Mouse (Mus musculus): ENCODE data around the gene Vmn1r55. TPM values are rescaled to one million over a fixed set of nuclear protein-coding genes. Genes with fewer than 3 reads are reported as not detected.
"Not testable (repeated sequence)": the region's sequence is repeated elsewhere in the genome, so short reads cannot be mapped to it uniquely, and the experiment has no call there.

The Vmn1r55 gene
- total RNA-seq, 2 experiments from 2014 or later: not detected

- intact Hi-C loops (cut with DNase I): loop anchor here (10.0 kb wide), 1 partner anchor 1389 kb away; the partner anchor contains the start of genes Mboat7 and Tsen34
Observed at GRCm38 (mm10) chr7:5083325-5084105, 66.0 kb downstream of the Vmn1r55 start.

GRCm38 (mm10) chr7:5081939-5082338, 67.5 kb downstream of the Vmn1r55 start:
- DNase-seq: no peak
- intact Hi-C loops (cut with DNase I): loop anchor here (10.0 kb wide), 1 partner anchor 1387 kb away; the partner anchor contains the start of genes Mboat7 and Tsen34

More at GRCm38 (mm10) chr7:5083325-5084105, 66.0 kb downstream of the Vmn1r55 start:
- no peak for DNase-seq

- intact Hi-C loops (cut with DNase I): loop anchor here (10.0 kb wide), 1 partner anchor 1386 kb away; the partner anchor contains the start of genes Mboat7 and Tsen34
- no peak for DNase-seq
Observed at GRCm38 (mm10) chr7:5081241-5081640, 68.2 kb downstream of the Vmn1r55 start.

- intact Hi-C loops (cut with DNase I): loop anchor here (10.0 kb wide), 1 partner anchor 1386 kb away; the partner anchor contains the start of genes Mboat7 and Tsen34
Observed at GRCm38 (mm10) chr7:5080815-5081214, 68.7 kb downstream of the Vmn1r55 start.

GRCm38 (mm10) chr7:5080010-5080751, 69.3 kb downstream of the Vmn1r55 start, which contains the start of gene Epn1:
Epn1 (plus strand) TSS chr7:5080235.
- intact Hi-C loops (cut with DNase I): loop anchor here (10.0 kb wide), 1 partner anchor 1385 kb away; the partner anchor contains the start of genes Mboat7 and Tsen34
- peak; percentile 92 to 97 for DNase-seq

More at GRCm38 (mm10) chr7:5080815-5081214, 68.7 kb downstream of the Vmn1r55 start:
- DNase-seq: no peak

GRCm38 (mm10) chr7:5079365-5080009, 70.0 kb downstream of the Vmn1r55 start:
- intact Hi-C loops (cut with DNase I): loop anchor here (10.0 kb wide), 1 partner anchor 1385 kb away; the partner anchor contains the start of genes Mboat7 and Tsen34

More at GRCm38 (mm10) chr7:5079365-5080009, 70.0 kb downstream of the Vmn1r55 start:
- not testable (repeated sequence) for DNase-seq

Small RNA genes within 50 kb of the gene (microRNA-seq; reads per million reads assigned to microRNA genes)
- gene Gm26217: 0 reads per million in 2 experiments

Other genes with a start within 250 kb of the Vmn1r55 start
- under 1 TPM; 0.20 TPM for gene Gm36210, start 243.2 kb downstream of the Vmn1r55 start, total RNA-seq (2021)
- 1 to 10 TPM; 8.9 TPM for gene Zfp628, start 234.5 kb downstream of the Vmn1r55 start, total RNA-seq (2021)
- 1 to 10 TPM; 2.5 to 3.2 TPM for gene Nat14, start 227.6 kb downstream of the Vmn1r55 start, total RNA-seq (2021)
- 10 to 100 TPM in 1 of 2 experiments, 1 to 10 TPM in 1; 8.8 to 11.1 TPM for gene Ssc5d, start 223.9 kb downstream of the Vmn1r55 start, total RNA-seq (2021)
- gene Sbk2, start 185.3 kb downstream of the Vmn1r55 start, total RNA-seq (2021): 10 to 100 TPM; 30.5 to 35.8 TPM
- 1 to 10 TPM; 1.6 to 1.7 TPM for gene Sbk3, start 178.5 kb downstream of the Vmn1r55 start, total RNA-seq (2021)
- 1 to 10 TPM; 7.8 to 9.5 TPM for gene Zfp579, start 153.5 kb downstream of the Vmn1r55 start, total RNA-seq (2021)
- 1 to 10 TPM; 6.9 TPM for gene Zfp524, start 135.3 kb downstream of the Vmn1r55 start, total RNA-seq (2021)
- gene Fiz1, start 135.0 kb downstream of the Vmn1r55 start, total RNA-seq (2021): 10 to 100 TPM; 20.7 to 22.7 TPM
- not detected for gene Gm44973, start 134.2 kb downstream of the Vmn1r55 start, total RNA-seq (2021)
- gene Zfp865, start 129.3 kb downstream of the Vmn1r55 start, total RNA-seq (2021): 10 to 100 TPM; 11.0 to 13.0 TPM
- under 1 TPM in 1 of 2 experiments, not detected in 1; 0.20 TPM for gene Ccdc106, start 129.1 kb downstream of the Vmn1r55 start, total RNA-seq (2021)
- gene 4632433K11Rik, start 115.6 kb downstream of the Vmn1r55 start, total RNA-seq (2021): under 1 TPM in 1 of 2 experiments, not detected in 1; 0.42 TPM
- 1 to 10 TPM; 2.2 to 3.9 TPM for gene Zfp784, start 111.2 kb downstream of the Vmn1r55 start, total RNA-seq (2021)
- 1 to 10 TPM; 2.9 to 3.3 TPM for gene Zfp580, start 98.1 kb downstream of the Vmn1r55 start, total RNA-seq (2021)
- gene U2af2, start 87.5 kb downstream of the Vmn1r55 start, total RNA-seq (2021): 10 to 100 TPM; 38.0 to 48.3 TPM
- gene Epn1, start 69.4 kb downstream of the Vmn1r55 start, total RNA-seq (2021): 100 to 1,000 TPM; 149 to 152 TPM
- gene Rfpl4, start 32.7 kb downstream of the Vmn1r55 start, total RNA-seq (2021): not detected
- gene Rasl2-9, start 23.7 kb downstream of the Vmn1r55 start, total RNA-seq (2021): 1 to 10 TPM; 2.0 to 2.2 TPM
- not detected for gene Vmn1r56, start 47.1 kb upstream of the Vmn1r55 start, total RNA-seq (2021)
- gene Vmn1r57, start 68.8 kb upstream of the Vmn1r55 start, total RNA-seq (2021): not detected
- not detected for gene Gm5065, start 200.9 kb upstream of the Vmn1r55 start, total RNA-seq (2021)
- not detected for gene Nlrp2, start 201.4 kb upstream of the Vmn1r55 start, total RNA-seq (2021)